Comparison of ENCODE assay signal across 17 mouse cellular contexts in the genomic region with DNA sequence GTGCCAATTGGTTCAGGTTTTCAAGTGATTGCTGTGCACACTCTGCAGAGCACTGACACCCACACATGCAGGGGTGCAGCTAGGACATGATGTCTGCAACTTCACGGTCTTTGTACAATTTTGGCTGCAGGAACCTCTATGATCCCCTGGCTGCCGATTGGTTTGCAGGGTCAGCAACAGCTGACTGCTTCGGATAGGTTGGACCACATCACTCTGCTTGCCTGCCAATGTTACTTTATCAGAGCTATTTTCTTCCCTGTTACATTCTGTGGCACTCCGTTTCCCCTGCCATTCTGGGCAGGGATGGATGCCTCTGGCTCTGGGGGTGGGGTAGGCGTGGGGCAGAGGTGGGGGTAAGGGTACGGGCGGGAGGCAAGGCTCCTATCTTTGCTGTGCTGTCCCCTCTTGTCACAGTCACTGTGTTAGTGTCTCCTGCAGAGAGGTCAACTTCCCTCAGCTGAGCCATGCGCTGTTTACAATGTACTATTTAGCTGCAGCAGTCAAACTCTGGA. TPM values are rescaled to one million over a fixed set of nuclear protein-coding genes. Genes with fewer than 3 reads are reported as not detected.
DNase-seq lines count a peak whose midpoint lies in the region; ATAC-seq and TF ChIP-seq lines count a peak whose summit lies in the region.
"Had no signal": no experiment of that assay in that cellular context is flagged by ENCODE, and none has a peak within 500 bp of the region (broad histone marks: within the 10 kb centered on the region; RNA-seq: fewer than 3 reads in every experiment).

No protein-coding gene starts in this region.

- no peaks in the 10 kb centered on the region for H3K36me3 ChIP-seq in midbrain, embryonic 16.5 days (ENCODE audit: control insufficient read depth, insufficient read depth, low read length)
- H3K36me3 ChIP-seq in midbrain, embryonic 13.5 days = no peaks in the 10 kb centered on the region
- peaks cover 28% of the 10 kb centered on the region for H3K36me3 ChIP-seq in heart, embryonic 15.5 days
- H3K36me3 ChIP-seq: G1E; hindbrain, embryonic 12.5 days; neural tube, embryonic 12.5 days had no signal

- no peak for TF ChIP-seq CTCF in olfactory bulb, adult 2 months (IDR thresholded peaks at IDR 0.05; ENCODE audit: insufficient read depth, low read depth, low read length)

- no peak for ATAC-seq in midbrain, embryonic 16.5 days
- ATAC-seq in midbrain, embryonic 13.5 days = no peak
- peak; percentile 78 for ATAC-seq in heart, embryonic 15.5 days (replicated peaks; ENCODE audit: insufficient number of reproducible peaks, insufficient read depth, low FRiP score, low read depth)
- no peak for ATAC-seq in CD4-positive, CD25-positive, alpha-beta regulatory T cell, adult 4 months
- ATAC-seq: liver, postnatal 0 days had no signal

- peak; percentile 43 for DNase-seq in gastrocnemius, postnatal 25 days
- no peak for DNase-seq in gastrocnemius, postnatal 4 days (ENCODE audit: low spot score in 2 of 2)
- no peak for DNase-seq in spleen, postnatal 36 days (ENCODE audit: low spot score in 2 of 2)
- DNase-seq: adrenal gland, postnatal 14 days; cerebellum, postnatal 10 days; liver, postnatal 0 days had no signal

- no peaks in the 10 kb centered on the region for H3K9me3 ChIP-seq in midbrain, embryonic 16.5 days (replicated peaks; ENCODE audit: control insufficient read depth, low read length, poor library complexity, severe bottlenecking)
- no peaks in the 10 kb centered on the region for H3K9me3 ChIP-seq in midbrain, embryonic 13.5 days
- H3K9me3 ChIP-seq in heart, embryonic 15.5 days (replicated peaks) = no peaks in the 10 kb centered on the region
- H3K9me3 ChIP-seq: G1E; hindbrain, embryonic 12.5 days; neural tube, embryonic 12.5 days had no signal

- 43% methylated on average over 8 of the region's 8 CpGs for WGBS in midbrain, embryonic 16.5 days
- WGBS in midbrain, embryonic 13.5 days = 58% methylated on average over 8 of the region's 8 CpGs
- WGBS in heart, embryonic 15.5 days = 34% methylated on average over 8 of the region's 8 CpGs
- WGBS in olfactory bulb, adult 2 months = 36% methylated on average over 8 of the region's 8 CpGs

- no peak overlapping the region for H3K4me3 ChIP-seq in midbrain, embryonic 16.5 days (ENCODE audit: low read depth, low read length)
- H3K4me3 ChIP-seq in midbrain, embryonic 13.5 days (replicated peaks) = no peak overlapping the region
- H3K4me3 ChIP-seq in heart, embryonic 15.5 days = no peak overlapping the region
- no peak overlapping the region for H3K4me3 ChIP-seq in olfactory bulb, adult 2 months (ENCODE audit: insufficient read depth, low read depth, low read length)
- H3K4me3 ChIP-seq: erythroblast, embryonic 14.5 days; hindbrain, embryonic 12.5 days; neural tube, embryonic 12.5 days had no signal

- TF ChIP-seq POLR2A in olfactory bulb, adult 2 months (IDR thresholded peaks at IDR 0.05; ENCODE audit: insufficient read depth, low read depth, low read length) = no peak

- H3K4me1 ChIP-seq in midbrain, embryonic 16.5 days (ENCODE audit: control insufficient read depth, insufficient read depth, low read length) = peaks cover 4% of the 10 kb centered on the region
- H3K4me1 ChIP-seq in midbrain, embryonic 13.5 days (replicated peaks) = no peaks in the 10 kb centered on the region
- peaks cover 11% of the 10 kb centered on the region; the same call in 1 of the 2 replicates for H3K4me1 ChIP-seq in heart, embryonic 15.5 days (replicated peaks)
- H3K4me1 ChIP-seq in olfactory bulb, adult 2 months (ENCODE audit: control insufficient read depth, insufficient read depth, low read length) = peaks cover 8% of the 10 kb centered on the region
- H3K4me1 ChIP-seq: hindbrain, embryonic 12.5 days; neural tube, embryonic 12.5 days had no signal

- H3K4me2 ChIP-seq in midbrain, embryonic 16.5 days (ENCODE audit: low read length) = no peak overlapping the region
- H3K4me2 ChIP-seq in midbrain, embryonic 13.5 days (replicated peaks) = no peak overlapping the region
- H3K4me2 ChIP-seq in heart, embryonic 15.5 days = no peak overlapping the region
- H3K4me2 ChIP-seq: hindbrain, embryonic 12.5 days; neural tube, embryonic 12.5 days had no signal

- H3K27ac ChIP-seq in midbrain, embryonic 16.5 days (ENCODE audit: low read length) = 0 out of 2 replicates have a peak overlapping the region, but pooled peaks have one; percentile 22
- no peak overlapping the region for H3K27ac ChIP-seq in midbrain, embryonic 13.5 days
- peak overlapping the region; percentile 25 for H3K27ac ChIP-seq in heart, embryonic 15.5 days
- H3K27ac ChIP-seq in olfactory bulb, adult 2 months (ENCODE audit: insufficient read depth, low read depth, low read length) = 0 out of 2 replicates have a peak overlapping the region, but pooled peaks have one; percentile 22
- H3K27ac ChIP-seq: hindbrain, embryonic 12.5 days; macrophage; neural tube, embryonic 12.5 days had no signal

- H3K9ac ChIP-seq in midbrain, embryonic 16.5 days (ENCODE audit: low read depth, low read length) = no peak overlapping the region
- no peak overlapping the region for H3K9ac ChIP-seq in midbrain, embryonic 13.5 days (replicated peaks)
- no peak overlapping the region for H3K9ac ChIP-seq in heart, embryonic 15.5 days
- H3K9ac ChIP-seq: hindbrain, embryonic 12.5 days; liver, postnatal 0 days; neural tube, embryonic 12.5 days had no signal

- no peaks in the 10 kb centered on the region for H3K27me3 ChIP-seq in midbrain, embryonic 16.5 days (ENCODE audit: control insufficient read depth, insufficient read depth, low read depth, low read length)
- H3K27me3 ChIP-seq in midbrain, embryonic 13.5 days = no peaks in the 10 kb centered on the region
- H3K27me3 ChIP-seq in heart, embryonic 15.5 days = no peaks in the 10 kb centered on the region
- H3K27me3 ChIP-seq: hindbrain, embryonic 12.5 days; neural tube, embryonic 12.5 days had no signal

RNA-seq across cellular contexts. Expression of a gene that starts 6.5 kb away (rescaled TPM):
- total RNA-seq in gastrocnemius, postnatal 25 days (2021) = under 1 TPM in 1 of 2 experiments, not detected in 1; 0.11 TPM
- under 1 TPM; 0.10 to 0.23 TPM for total RNA-seq in gastrocnemius, postnatal 4 days (2021)
- 4.7 and 4.8 TPM in 2 replicates for polyA plus RNA-seq in midbrain, embryonic 16.5 days (2015; fragmentation: Nextera tagmentation; extraction: Ambion mirVana)
- polyA plus RNA-seq in midbrain, embryonic 13.5 days (2015; fragmentation: Nextera tagmentation; extraction: Ambion mirVana) = 1.5 and 1.6 TPM in 2 replicates
- 0.16 and 1.6 TPM in 2 replicates for polyA plus RNA-seq in heart, embryonic 15.5 days (2015; fragmentation: Nextera tagmentation; extraction: Ambion mirVana)
- polyA plus RNA-seq in olfactory bulb, adult 2 months (2012; ENCODE audit: insufficient read depth, insufficient read length, low replicate concordance, missing spikeins) = not detected in 2 replicates
- 1 to 10 TPM; 2.1 to 2.7 TPM for polyA plus RNA-seq in CD4-positive, CD25-positive, alpha-beta regulatory T cell, adult 4 months (2017; shearing (Covaris generic))
- total RNA-seq: adrenal gland, postnatal 14 days had no signal
- polyA plus RNA-seq: erythroblast, embryonic 14.5 days; G1E; liver, postnatal 0 days; macrophage; testis, adult 2 months had no signal

RNA-seq across cellular contexts. Expression of a gene that starts 28.9 kb away (rescaled TPM):
- 100 to 1,000 TPM; 960 to 980 TPM for total RNA-seq in gastrocnemius, postnatal 25 days (2021)
- 100 to 1,000 TPM; 439 to 518 TPM for total RNA-seq in gastrocnemius, postnatal 4 days (2021)
- polyA plus RNA-seq in midbrain, embryonic 16.5 days (2015; fragmentation: Nextera tagmentation; extraction: Ambion mirVana) = 1.5 and 2.3 TPM in 2 replicates
- 1.3 and 1.7 TPM in 2 replicates for polyA plus RNA-seq in midbrain, embryonic 13.5 days (2015; fragmentation: Nextera tagmentation; extraction: Ambion mirVana)
- 413 and 595 TPM in 2 replicates for polyA plus RNA-seq in heart, embryonic 15.5 days (2015; fragmentation: Nextera tagmentation; extraction: Ambion mirVana)
- not detected in 2 replicates for polyA plus RNA-seq in olfactory bulb, adult 2 months (2012; ENCODE audit: insufficient read depth, insufficient read length, low replicate concordance, missing spikeins)
- polyA plus RNA-seq in CD4-positive, CD25-positive, alpha-beta regulatory T cell, adult 4 months (2017; shearing (Covaris generic)) = not detected
- total RNA-seq: G1E had no signal
- polyA plus RNA-seq: erythroblast, embryonic 14.5 days; G1E; liver, postnatal 0 days; macrophage had no signal

RNA-seq across cellular contexts. Expression of a gene that starts 37.0 kb away (rescaled TPM):
- total RNA-seq in gastrocnemius, postnatal 25 days (2021) = under 1 TPM; 0.35 to 0.43 TPM
- total RNA-seq in gastrocnemius, postnatal 4 days (2021) = 1 to 10 TPM; 1.6 to 2.0 TPM
- 1.7 and 2.4 TPM in 2 replicates for polyA plus RNA-seq in midbrain, embryonic 16.5 days (2015; fragmentation: Nextera tagmentation; extraction: Ambion mirVana)
- polyA plus RNA-seq in midbrain, embryonic 13.5 days (2015; fragmentation: Nextera tagmentation; extraction: Ambion mirVana) = 1.6 and 1.8 TPM in 2 replicates
- polyA plus RNA-seq in heart, embryonic 15.5 days (2015; fragmentation: Nextera tagmentation; extraction: Ambion mirVana) = 1.2 and 1.5 TPM in 2 replicates
- not detected in 2 replicates for polyA plus RNA-seq in olfactory bulb, adult 2 months (2012; ENCODE audit: insufficient read depth, insufficient read length, low replicate concordance, missing spikeins)
- not detected for polyA plus RNA-seq in CD4-positive, CD25-positive, alpha-beta regulatory T cell, adult 4 months (2017; shearing (Covaris generic))
- polyA plus RNA-seq: erythroblast, embryonic 14.5 days; G1E; macrophage had no signal

Comparison
In these comparisons a context has a peak if more than half of its experiments do, and no peak if none do; other contexts are left out.
1. RNA of a gene that starts 28.9 kb away (polyA plus RNA-seq): 413 to 595 TPM in heart, embryonic 15.5 days; 1.5 to 2.3 TPM in midbrain, embryonic 16.5 days, 1.3 to 1.7 TPM in midbrain, embryonic 13.5 days, not detected in CD4-positive, CD25-positive, alpha-beta regulatory T cell, adult 4 months and not detected in olfactory bulb, adult 2 months; every median in the first group is over 100 times any median in the second.